Mouse (Mus musculus) embryonic stem cell, embryonic (primary cell): Measurements from ENCODE around the gene Rnf26.

Experiments
- CTCF ChIA-PET, 4 experiments: fragments of 300-600 bp in 2 of 4; fragments of 350-600 bp in 2 of 4; sonication (Branson Sonifier 250); formaldehyde crosslinking; loops; one replicate each; lab custom pipeline; 2022; ENCODE audit warnings: inconsistent platforms in 2 of 4; lab: Charles Lee
- POLR2A ChIA-PET, 4 experiments: fragments of 300-600 bp in 2 of 4; fragments of 350-600 bp in 2 of 4; sonication (Branson Sonifier 250); formaldehyde crosslinking; loops; one replicate each; lab custom pipeline; 2022; ENCODE audit warnings: antibody characterized with exemption in 4 of 4, inconsistent platforms in 1 of 4; lab: Charles Lee

The Rnf26 gene

DNA sequence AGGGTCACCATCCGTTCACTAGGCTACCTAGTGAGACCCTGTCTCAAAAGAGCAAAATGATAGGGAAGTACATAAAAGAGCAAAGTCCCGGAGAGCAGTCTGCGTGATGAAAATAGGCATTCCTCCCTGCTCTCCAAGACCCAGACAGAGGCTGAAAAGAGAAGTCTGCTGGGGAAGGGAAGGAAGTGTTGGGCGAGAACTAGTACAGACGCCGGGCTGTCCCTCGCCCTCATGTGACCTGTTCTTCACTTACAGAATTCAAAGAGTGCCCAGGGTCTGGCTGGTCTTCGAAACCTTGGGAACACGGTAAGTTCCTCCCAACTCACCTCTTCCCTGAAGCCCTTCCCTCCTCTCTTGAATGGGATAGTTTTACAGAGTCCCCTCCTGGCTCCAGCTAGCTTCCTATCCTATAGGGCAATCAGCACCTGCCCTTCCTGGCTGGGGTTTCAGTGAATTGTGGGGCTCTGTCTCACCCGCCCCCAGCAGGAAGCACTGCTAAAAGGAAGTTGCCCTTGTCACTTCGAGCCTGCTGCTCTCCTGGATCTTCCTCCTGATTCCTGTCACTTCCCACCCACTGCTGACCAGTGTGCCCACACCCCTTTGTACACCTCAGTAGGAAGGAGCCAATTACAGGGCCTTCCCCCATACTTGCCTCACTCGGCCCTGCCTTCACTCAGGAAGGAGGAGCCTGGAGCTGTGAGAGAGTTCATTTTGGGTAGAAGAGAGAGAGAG is 24.3 kb downstream of the Rnf26 start:
- CTCF ChIA-PET, result interaction anchor here in 3 of 4 experiments (0.5 to 7.2 kb wide), 10 partner anchors 10 to 257 kb away, joined by 3 to 48 read pairs (median 6); no protein-coding TSS in a partner anchor
- POLR2A ChIA-PET, result interaction anchor here in 3 of 4 experiments (0.7 to 3.5 kb wide), 18 partner anchors 7 to 403 kb away, joined by 3 to 17 read pairs (median 4); partner anchors contain the start of genes H2afx (in 1 of the 3) and Usp2 (in 1 of the 3)

DNA sequence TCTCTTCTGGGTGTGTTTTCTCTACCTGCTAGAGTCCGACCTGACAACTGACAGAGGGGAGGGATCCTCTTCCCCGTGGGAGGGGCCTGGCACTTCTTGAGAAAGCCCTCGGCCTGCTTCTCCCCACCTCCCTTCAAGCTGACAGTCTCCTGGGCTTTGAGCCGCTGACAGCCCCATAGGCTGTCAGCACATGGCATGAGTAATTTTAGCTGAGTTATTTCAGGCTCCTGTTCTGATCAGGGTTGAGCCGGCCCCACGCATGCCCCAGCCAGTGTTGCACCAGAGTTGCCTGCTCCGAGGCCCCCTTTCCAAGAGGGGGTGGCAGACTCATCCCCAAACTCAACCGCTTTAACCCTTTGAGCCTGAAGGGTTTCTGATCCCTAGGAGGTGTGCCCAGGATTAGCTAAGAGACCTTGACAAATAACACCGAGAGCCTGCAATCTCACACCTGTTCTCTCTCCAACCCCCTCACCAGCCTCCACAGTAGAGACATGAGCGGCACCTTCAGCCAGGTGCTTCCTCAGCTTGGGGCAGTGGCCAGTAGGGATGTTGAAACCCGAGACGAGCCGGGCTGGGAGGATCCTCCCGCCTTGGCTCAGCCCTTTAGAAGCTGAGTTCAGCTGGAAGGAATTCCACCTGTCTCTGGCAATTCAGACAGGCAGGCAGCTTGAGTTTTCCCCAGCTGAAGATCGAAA is 25.4 kb downstream of the Rnf26 start:
- POLR2A ChIA-PET, result interaction anchor here (0.5 to 3.5 kb wide), 21 partner anchors 8 to 980 kb away, joined by 3 to 17 read pairs (median 4); partner anchors contain the start of gene C2cd2l (in 1 of the 4)
- CTCF ChIA-PET, result interaction anchor here (0.6 to 7.2 kb wide), 14 partner anchors 9 to 390 kb away, joined by 3 to 48 read pairs (median 6); no protein-coding TSS in a partner anchor

DNA sequence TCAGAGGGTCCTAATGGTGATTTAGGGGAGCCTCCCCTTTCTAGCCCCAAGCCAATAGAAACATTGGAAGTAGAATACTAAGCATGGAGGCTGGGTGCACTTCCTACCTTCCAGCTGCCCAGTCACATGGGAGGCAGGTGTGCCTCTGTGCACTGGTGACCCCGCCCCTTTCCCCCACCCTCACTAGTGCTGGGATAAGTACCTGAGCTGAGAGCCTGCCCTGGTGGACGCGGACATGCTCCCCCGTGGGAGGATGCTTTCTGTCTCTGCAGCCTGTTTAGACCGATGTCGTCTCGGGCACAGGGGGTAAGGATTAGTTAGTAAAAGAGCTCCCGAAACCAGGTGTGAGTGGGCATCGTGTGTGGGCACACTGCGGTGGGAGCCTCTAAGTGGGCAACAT is 26.4 kb downstream of the Rnf26 start:
- ChIA-PET POLR2A (interaction anchor here (0.6 to 3.5 kb wide), 19 partner anchors 8 to 324 kb away, joined by 3 to 17 read pairs (median 3); partner anchors contain the start of genes C2cd2l (in 1 of the 4), Cbl (in 1 of the 4) and H2afx (in 1 of the 4)), CTCF (interaction anchor here (0.9 to 7.2 kb wide), 9 partner anchors 9 to 391 kb away, joined by 3 to 48 read pairs (median 4); no protein-coding TSS in a partner anchor)

DNA sequence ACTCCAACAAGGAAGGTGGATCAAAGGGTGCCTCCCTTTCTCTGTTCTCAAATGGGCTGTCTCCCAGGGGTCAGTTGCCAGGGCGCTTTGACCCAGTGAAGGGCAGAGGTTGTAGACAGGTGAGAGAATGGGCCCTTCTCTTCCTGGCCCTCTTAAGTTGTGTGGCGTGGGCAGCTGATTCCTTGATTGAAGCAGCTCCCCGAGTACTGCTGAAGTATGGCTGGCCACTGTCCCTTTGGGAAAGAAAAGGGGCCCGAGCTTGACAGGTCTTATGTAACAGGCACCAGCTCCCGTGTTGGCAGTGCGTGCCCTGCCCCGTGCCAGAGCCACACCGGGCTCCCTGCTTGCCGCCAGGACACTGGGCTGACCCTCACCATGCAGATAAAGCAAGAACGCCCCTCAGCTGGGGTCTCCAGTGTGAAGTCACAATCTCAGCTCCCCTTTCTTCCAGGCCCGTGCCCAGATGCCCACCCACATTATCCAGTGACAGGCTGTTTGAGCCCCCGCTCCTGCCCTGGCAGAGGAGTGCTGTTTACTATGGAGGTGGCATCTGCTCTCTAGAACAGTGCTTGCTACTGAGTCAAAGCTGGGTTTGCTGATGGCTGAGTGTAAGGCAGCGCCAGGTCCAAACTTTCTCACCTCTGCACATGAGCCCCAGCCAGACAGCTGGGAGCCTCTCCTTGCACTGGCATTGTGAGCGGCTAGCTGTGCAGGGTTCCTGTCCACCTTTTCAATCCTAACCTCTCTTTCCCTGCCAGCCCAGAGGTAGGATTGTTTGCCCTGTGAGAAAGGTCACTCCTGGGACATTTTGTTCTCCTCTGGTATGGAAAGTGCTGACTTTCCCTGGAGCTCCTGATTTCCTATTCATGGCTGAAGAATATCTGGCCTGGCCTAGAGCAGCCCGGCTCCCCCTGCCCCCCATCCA is 27.3 kb downstream of the Rnf26 start:
- ChIA-PET POLR2A (interaction anchor here (0.6 to 4.5 kb wide), 26 partner anchors 9 to 325 kb away, joined by 3 to 23 read pairs (median 4); partner anchors contain the start of genes Usp2 (in 2 of the 4), C2cd2l (in 1 of the 4), Cbl (in 1 of the 4) and H2afx (in 1 of the 4)), CTCF (interaction anchor here (0.7 to 7.2 kb wide), 17 partner anchors 8 to 124 kb away, joined by 3 to 48 read pairs (median 5); partner anchors contain the start of gene Usp2 (in 1 of the 4))

DNA sequence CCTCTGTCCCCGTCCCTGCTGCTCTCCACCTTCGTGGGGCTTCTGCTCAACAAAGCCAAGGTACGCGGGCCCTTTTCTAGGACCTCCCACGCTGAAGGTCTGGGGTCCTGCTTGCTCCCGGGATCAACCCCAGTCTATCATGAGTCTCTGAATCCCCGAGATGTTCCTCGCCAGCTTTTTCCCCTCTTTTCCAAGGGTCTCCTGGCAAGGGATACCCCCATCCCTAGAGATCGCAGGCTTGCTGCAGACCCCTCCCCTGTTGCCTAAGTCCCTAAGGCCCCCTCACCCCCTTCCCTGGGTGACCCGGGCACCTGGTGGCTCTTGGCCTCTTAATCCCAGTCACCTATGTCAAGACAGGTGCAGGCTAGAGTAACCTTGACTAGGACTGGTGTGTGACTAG is 28.0 kb downstream of the Rnf26 start:
- ChIA-PET CTCF (interaction anchor here in 3 of 4 experiments (0.6 to 7.2 kb wide), 17 partner anchors 9 to 1270 kb away, joined by 3 to 48 read pairs (median 5); partner anchors contain the start of gene Usp2 (in 2 of the 3)), POLR2A (interaction anchor here (0.8 to 4.5 kb wide), 22 partner anchors 9 to 312 kb away, joined by 3 to 23 read pairs (median 5); partner anchors contain the start of genes Usp2 (in 2 of the 4), Cbl (in 1 of the 4), H2afx (in 1 of the 4) and Slc37a4 (in 1 of the 4))

DNA sequence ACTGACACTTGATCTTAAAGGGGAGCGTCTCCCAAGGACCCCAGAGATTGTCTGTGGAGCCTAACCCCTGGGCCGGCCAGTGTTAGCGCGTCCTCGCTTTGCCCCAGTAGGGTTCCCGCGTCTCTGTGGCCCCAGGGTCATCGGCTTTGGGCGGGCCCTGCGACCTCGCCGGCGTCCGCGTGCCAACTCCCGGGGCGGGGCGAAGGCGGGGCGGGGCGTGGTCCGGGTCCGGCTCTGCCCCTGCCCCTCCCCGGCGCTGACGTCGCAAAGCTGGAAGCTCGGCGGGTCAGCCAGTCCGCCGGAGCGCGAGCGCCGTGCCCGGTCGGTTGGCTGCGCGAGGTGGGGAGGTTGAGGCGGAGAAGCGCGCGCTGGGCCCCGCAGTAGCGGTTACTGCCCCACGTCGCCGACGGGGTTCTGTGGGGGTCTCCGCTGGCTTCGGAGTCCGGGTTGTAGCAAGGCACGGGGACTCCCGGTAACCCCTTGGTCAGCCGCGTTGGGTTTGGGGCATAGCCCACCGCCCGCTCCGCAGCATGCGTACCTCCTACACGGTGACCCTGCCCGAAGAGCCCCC is 28.6 kb downstream of the Rnf26 start:
- CTCF ChIA-PET, result interaction anchor here (0.5 to 7.2 kb wide), 16 partner anchors 9 to 1405 kb away, joined by 3 to 48 read pairs (median 5); partner anchors contain the start of gene Usp2 (in 2 of the 4)
- POLR2A ChIA-PET, result interaction anchor here (0.6 to 4.5 kb wide), 27 partner anchors 8 to 312 kb away, joined by 3 to 23 read pairs (median 4); partner anchors contain the start of genes Usp2 (in 3 of the 4), C2cd2l (in 1 of the 4), Cbl (in 1 of the 4) and H2afx (in 1 of the 4)

DNA sequence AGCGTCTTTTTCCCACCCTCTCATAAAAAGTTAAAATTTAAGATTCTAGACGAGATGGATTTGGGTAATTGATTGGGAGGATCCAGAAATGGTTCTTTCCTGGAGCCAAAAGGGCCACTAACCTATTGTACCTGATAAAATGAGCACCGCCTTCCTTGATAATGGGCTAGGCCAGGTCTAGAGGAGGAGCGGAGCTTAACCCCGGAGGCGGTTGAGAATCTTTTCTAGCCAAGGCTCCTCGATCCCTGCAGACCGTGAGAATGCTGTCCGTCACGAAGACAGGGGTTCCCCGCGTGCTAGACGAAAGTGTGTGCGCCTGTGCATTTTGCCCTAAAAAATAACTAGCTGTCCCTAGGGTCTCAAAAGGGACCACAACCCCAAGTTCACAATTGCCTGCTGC is 29.1 kb downstream of the Rnf26 start:
- ChIA-PET POLR2A (interaction anchor here in 3 of 4 experiments (0.6 to 4.5 kb wide), 24 partner anchors 8 to 313 kb away, joined by 3 to 23 read pairs (median 4); partner anchors contain the start of genes Usp2 (in 2 of the 3), C2cd2l (in 1 of the 3), Cbl (in 1 of the 3) and H2afx (in 1 of the 3)), CTCF (interaction anchor here (0.5 to 7.2 kb wide), 19 partner anchors 9 to 1404 kb away, joined by 3 to 48 read pairs (median 5); partner anchors contain the start of gene Usp2 (in 1 of the 4))

DNA sequence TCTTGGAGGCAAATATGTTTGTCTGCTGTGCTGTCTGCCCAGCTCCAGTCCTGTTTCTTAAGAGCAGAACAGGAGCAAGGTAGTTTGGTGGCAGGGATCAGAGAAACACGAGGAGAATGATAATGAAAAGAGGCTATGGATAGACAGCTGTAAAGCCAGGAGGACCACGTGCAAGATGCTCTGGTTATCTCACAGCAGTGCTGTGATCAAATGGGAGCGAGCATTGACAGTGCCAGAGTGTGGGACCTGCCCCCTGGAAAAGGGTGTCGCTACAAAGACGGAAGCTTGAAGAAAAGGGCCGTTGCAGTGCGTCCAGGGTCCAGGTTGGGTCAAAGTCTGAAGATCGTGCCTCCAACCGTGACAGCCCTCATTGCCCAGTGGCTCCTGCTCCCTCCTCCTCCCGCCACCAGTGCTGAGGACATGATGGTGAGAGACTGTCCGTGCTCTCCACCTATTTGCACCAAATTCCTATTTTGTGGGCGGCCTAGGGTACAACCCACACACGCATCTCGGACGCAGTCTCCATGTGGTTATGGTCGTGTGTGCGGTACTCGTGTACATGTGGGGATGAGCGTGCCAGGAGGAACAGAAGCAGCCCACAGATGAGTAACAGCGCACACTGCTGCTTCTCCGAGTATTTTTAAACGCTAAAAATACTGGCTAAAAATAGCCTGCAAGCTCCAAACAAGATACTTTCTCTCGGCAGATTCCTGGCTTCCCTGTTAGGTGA is 29.8 kb downstream of the Rnf26 start:
- POLR2A ChIA-PET, result interaction anchor here in 3 of 4 experiments (0.6 to 4.5 kb wide), 20 partner anchors 8 to 638 kb away, joined by 3 to 23 read pairs (median 4); partner anchors contain the start of genes Usp2 (in 2 of the 3), C2cd2l (in 1 of the 3) and H2afx (in 1 of the 3)
- CTCF ChIA-PET, result interaction anchor here in 3 of 4 experiments (0.5 to 7.2 kb wide), 15 partner anchors 8 to 348 kb away, joined by 3 to 48 read pairs (median 4); no protein-coding TSS in a partner anchor

DNA sequence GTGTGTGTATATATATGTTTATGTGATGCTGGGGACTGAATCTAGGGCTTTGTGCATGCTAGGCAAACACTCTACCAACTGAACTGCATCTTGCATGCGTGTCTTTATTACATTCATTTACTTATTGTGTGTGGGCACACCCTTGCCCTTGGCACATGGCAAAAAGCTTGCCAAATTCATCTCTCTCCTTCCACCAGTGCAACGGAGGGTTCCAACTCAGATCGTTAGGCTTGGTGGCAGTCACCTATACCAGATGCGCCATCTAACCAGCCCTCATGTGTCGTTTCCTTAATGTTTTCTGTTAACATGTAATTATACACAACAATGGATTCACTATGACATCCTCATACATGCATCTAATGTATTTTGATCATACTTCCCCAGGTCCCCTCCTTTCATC is 31.1 kb downstream of the Rnf26 start:
- CTCF ChIA-PET, result interaction anchor here in 3 of 4 experiments (0.5 to 1.5 kb wide), 4 partner anchors 12 to 977 kb away, joined by 3 to 5 read pairs (median 4); no protein-coding TSS in a partner anchor
- POLR2A ChIA-PET, result interaction anchor here in 1 of 4 experiments (1.3 to 4.5 kb wide), 2 partner anchors 13 to 91 kb away, joined by 3 to 23 read pairs; no protein-coding TSS in a partner anchor

DNA sequence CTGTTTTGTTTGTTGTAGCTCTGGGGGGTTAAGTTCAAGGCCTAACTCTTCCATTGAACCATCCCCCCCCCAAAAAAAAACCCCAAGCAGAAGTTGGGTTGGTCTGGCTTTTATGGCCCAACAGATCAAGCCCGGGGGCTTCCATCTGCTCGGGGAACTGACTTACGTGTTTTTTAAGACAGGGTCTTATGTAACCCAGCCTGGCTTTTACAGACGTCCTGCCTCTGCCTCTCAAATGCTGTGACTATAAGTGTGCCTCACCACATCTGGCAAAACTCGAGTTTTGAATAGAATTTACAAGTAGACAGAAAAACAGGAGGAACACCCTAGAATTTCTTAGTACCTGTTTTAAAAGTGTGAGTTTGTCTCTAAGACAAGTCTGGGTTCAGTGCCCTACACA is 31.7 kb downstream of the Rnf26 start:
- ChIA-PET CTCF (interaction anchor here in 2 of 4 experiments (1.2 to 1.5 kb wide), 2 partner anchors 9 to 14 kb away, joined by 4 to 5 read pairs; no protein-coding TSS in a partner anchor), POLR2A (interaction anchor here in 1 of 4 experiments (2.2 kb wide), 1 partner anchor 8 kb away, joined by 7 read pairs; no protein-coding TSS in a partner anchor)

DNA sequence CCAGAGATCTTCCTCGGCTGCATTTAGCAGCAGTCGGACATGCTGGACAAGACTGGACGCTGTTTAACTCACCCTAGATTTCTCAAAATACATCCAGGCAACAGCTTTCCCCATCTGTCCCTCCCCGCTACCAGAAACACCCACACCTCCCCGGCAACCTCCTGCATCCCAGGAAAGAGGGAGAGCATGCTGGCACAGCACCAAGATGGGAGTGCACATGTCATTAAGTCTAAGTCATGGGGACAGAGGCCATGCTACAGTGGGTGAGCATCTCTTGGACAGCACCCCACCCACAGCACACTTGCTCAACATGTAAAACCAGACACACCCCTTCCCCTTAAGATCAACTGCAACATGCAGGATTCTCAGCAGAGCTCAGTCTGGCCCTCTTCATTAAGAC is 32.4 kb downstream of the Rnf26 start:
- CTCF ChIA-PET, result interaction anchor here in 1 of 4 experiments (1.5 kb wide), 1 partner anchor 8 kb away, joined by 4 read pairs; no protein-coding TSS in a partner anchor
- POLR2A ChIA-PET, result interaction anchor here in 1 of 4 experiments (2.2 kb wide), 1 partner anchor 9 kb away, joined by 7 read pairs; no protein-coding TSS in a partner anchor

DNA sequence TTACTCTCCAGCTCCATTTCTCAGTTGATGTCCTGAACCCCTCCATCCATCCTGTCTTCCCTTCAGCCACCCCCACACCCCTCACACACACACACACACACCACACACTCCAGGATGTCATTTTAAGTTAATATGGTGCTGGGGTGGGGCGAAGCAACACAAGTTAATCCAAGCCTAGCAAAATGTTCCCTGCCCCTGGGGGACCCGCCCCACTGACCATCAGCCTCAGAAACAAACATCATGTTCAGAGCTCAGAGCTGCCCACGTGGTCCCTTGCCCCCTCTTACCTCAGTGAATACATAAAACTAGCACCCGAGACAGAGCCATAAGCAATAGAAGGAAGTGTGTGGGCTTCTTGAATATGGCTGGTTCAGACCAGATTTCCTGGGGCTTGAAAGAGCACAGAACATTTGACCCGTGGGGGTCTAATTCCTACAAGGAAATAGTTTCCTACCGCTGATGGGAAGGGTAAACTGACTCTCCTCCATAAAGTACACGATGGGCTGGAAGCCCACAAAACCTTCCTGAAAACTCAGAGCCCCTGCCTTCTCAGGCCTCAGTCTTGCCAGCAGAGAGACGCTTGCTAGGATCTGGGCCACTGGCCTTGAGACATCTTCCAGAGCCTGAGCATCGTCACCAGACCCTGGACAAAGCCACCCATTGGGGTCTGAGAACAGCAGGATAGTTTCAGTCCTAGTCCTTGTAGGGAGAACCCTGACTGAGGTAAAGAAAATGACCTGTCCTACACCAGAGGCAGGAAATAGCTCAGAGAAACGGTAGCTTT is 33.1 kb downstream of the Rnf26 start:
- ChIA-PET CTCF (interaction anchor here in 1 of 4 experiments (1.5 to 2.6 kb wide), 2 partner anchors 7 to 9 kb away, joined by 4 to 9 read pairs; no protein-coding TSS in a partner anchor), POLR2A (interaction anchor here in 1 of 4 experiments (1.4 to 2.2 kb wide), 2 partner anchors 7 to 9 kb away, joined by 3 to 7 read pairs; no protein-coding TSS in a partner anchor)

DNA sequence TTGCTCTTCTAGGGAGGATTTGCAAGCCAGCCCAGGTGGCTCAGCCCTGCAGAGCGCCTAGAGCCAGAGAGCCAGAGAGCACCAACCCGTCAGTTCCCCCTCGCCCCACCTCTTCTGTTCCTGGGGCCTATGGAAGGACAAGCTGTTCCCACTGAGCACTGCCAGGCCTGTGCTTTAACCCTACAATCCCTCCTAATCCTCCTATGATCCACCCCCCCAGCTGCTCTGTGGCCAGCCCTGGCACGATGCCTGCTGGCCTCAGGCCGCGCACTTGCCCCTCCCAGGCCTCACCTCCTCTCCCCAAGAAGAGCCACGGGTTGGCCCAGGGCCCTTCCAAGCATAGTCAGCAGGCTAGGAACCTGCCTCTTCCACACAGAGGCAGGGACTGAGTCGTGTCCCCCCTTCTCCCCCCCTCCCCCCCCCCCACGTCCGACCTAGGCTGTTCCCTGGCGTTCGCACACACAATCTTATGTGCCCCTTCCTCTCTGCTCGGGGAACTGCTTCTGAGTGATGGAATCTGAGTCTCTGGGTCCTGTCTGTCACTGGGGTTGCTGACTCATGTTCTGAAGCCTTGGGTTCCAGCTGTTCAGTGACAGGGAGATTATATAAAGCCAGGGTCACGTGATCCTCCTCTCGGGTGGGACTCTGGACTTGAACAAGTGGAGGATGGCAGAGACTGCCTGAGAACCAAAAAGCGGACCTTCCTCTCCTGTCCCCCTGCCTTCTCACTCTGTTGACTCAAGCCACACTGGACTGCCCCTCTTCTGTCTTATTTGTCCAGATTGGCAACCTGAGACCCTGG is 34.2 kb downstream of the Rnf26 start:
- ChIA-PET POLR2A (interaction anchor here in 1 of 4 experiments (1.4 to 2.2 kb wide), 2 partner anchors 8 to 10 kb away, joined by 3 to 7 read pairs; no protein-coding TSS in a partner anchor), CTCF (interaction anchor here in 2 of 4 experiments (0.7 to 5.4 kb wide), 5 partner anchors 9 to 95 kb away, joined by 3 to 50 read pairs (median 6); partner anchors contain the start of genes Gm49380 (in 1 of the 2) and Rnf26 (in 1 of the 2))
